Comparison of ENCODE assay signal across 16 mouse cellular contexts in genomic region chr13:98914844-98915212, GRCm38 (mm10). TPM values are rescaled to one million over a fixed set of nuclear protein-coding genes. Genes with fewer than 3 reads are reported as not detected.
DNase-seq lines count a peak whose midpoint lies in the region; ATAC-seq and TF ChIP-seq lines count a peak whose summit lies in the region.
"Had no signal": no experiment of that assay in that cellular context is flagged by ENCODE, and none has a peak within 500 bp of the region (broad histone marks: within the 10 kb centered on the region; RNA-seq: fewer than 3 reads in every experiment).

No protein-coding gene starts in this region.

- H3K9ac ChIP-seq in intestine, postnatal 0 days (ENCODE audit: low read depth, low read length), result no peak overlapping the region
- H3K9ac ChIP-seq in intestine, embryonic 16.5 days (ENCODE audit: low read depth, low read length), result no peak overlapping the region
- no peak overlapping the region for H3K9ac ChIP-seq in midbrain, embryonic 12.5 days (replicated peaks)
- no peak overlapping the region for H3K9ac ChIP-seq in midbrain, embryonic 15.5 days
- H3K9ac ChIP-seq in forebrain, postnatal 0 days, result no peak overlapping the region
- H3K9ac ChIP-seq in stomach, embryonic 16.5 days (ENCODE audit: low read length), result no peak overlapping the region
- H3K9ac ChIP-seq: lung, embryonic 15.5 days had no signal

- peaks cover 17% of the 10 kb centered on the region; the same call in 1 of the 2 replicates for H3K4me1 ChIP-seq in intestine, postnatal 0 days (replicated peaks; ENCODE audit: control insufficient read depth, insufficient read depth, low read length)
- H3K4me1 ChIP-seq in intestine, embryonic 16.5 days (ENCODE audit: control insufficient read depth, insufficient read depth, low read length), result peaks cover 31% of the 10 kb centered on the region
- H3K4me1 ChIP-seq in midbrain, embryonic 12.5 days, result peaks cover 50% of the 10 kb centered on the region
- peaks cover 50% of the 10 kb centered on the region for H3K4me1 ChIP-seq in midbrain, embryonic 15.5 days
- peaks cover 36% of the 10 kb centered on the region for H3K4me1 ChIP-seq in forebrain, postnatal 0 days (ENCODE audit: insufficient read depth)
- peaks cover 39% of the 10 kb centered on the region for H3K4me1 ChIP-seq in stomach, embryonic 16.5 days (ENCODE audit: control insufficient read depth, insufficient read depth, low read length)

- 0 out of 2 replicates have a peak, but pooled peaks cover 3% of the 10 kb centered on the region for H3K36me3 ChIP-seq in intestine, postnatal 0 days (ENCODE audit: control insufficient read depth, insufficient read depth)
- no peaks in the 10 kb centered on the region for H3K36me3 ChIP-seq in intestine, embryonic 16.5 days (ENCODE audit: control insufficient read depth, insufficient read depth, low read length)
- peaks cover 17% of the 10 kb centered on the region for H3K36me3 ChIP-seq in midbrain, embryonic 12.5 days
- no peaks in the 10 kb centered on the region for H3K36me3 ChIP-seq in midbrain, embryonic 15.5 days (replicated peaks)
- H3K36me3 ChIP-seq in forebrain, postnatal 0 days (ENCODE audit: insufficient read depth), result no peaks in the 10 kb centered on the region
- H3K36me3 ChIP-seq in stomach, embryonic 16.5 days (ENCODE audit: control insufficient read depth, insufficient read depth, low read length), result no peaks in the 10 kb centered on the region

- WGBS in intestine, postnatal 0 days, result 45% methylated on average over 5 of the region's 5 CpGs
- 53% methylated on average over 5 of the region's 5 CpGs for WGBS in intestine, embryonic 16.5 days
- WGBS in midbrain, embryonic 12.5 days, result 68% methylated on average over 5 of the region's 5 CpGs
- 63% methylated on average over 5 of the region's 5 CpGs for WGBS in midbrain, embryonic 15.5 days
- WGBS in forebrain, postnatal 0 days, result 22% methylated on average over 5 of the region's 5 CpGs
- 47% methylated on average over 5 of the region's 5 CpGs for WGBS in stomach, embryonic 16.5 days

- H3K27me3 ChIP-seq in intestine, postnatal 0 days (replicated peaks; ENCODE audit: control insufficient read depth, insufficient read depth, low read length), result no peaks in the 10 kb centered on the region
- H3K27me3 ChIP-seq in intestine, embryonic 16.5 days (replicated peaks; ENCODE audit: control insufficient read depth, insufficient read depth, low read length), result no peaks in the 10 kb centered on the region
- H3K27me3 ChIP-seq in midbrain, embryonic 12.5 days, result no peaks in the 10 kb centered on the region
- no peaks in the 10 kb centered on the region for H3K27me3 ChIP-seq in midbrain, embryonic 15.5 days (replicated peaks)
- no peaks in the 10 kb centered on the region for H3K27me3 ChIP-seq in forebrain, postnatal 0 days (ENCODE audit: insufficient read depth, low read length)
- no peaks in the 10 kb centered on the region for H3K27me3 ChIP-seq in stomach, embryonic 16.5 days (ENCODE audit: control insufficient read depth, insufficient read depth, low read length)
- H3K27me3 ChIP-seq: lung, embryonic 15.5 days had no signal

- no peak for TF ChIP-seq CTCF in intestine, postnatal 0 days (IDR thresholded peaks at IDR 0.05; ENCODE audit: low read depth)
- no peak for TF ChIP-seq CTCF in forebrain, postnatal 0 days (IDR thresholded peaks at IDR 0.05; ENCODE audit: low read depth)

- no peak for ATAC-seq in intestine, postnatal 0 days
- ATAC-seq in intestine, embryonic 16.5 days, result no peak
- ATAC-seq in midbrain, embryonic 12.5 days (ENCODE audit: low FRiP score, low read depth), result no peak
- ATAC-seq in midbrain, embryonic 15.5 days (replicated peaks), result no peak
- ATAC-seq in forebrain, postnatal 0 days, result peak; percentile 36; the same call in 1 of the 2 replicates
- ATAC-seq in stomach, embryonic 16.5 days (ENCODE audit: insufficient read depth, low FRiP score), result no peak

- DNase-seq in forebrain, postnatal 0 days, result no peak
- DNase-seq in heart, adult 8-10 months (ENCODE audit: low spot score), result no peak
- DNase-seq: adrenal gland, adult 2 months; cerebellum, adult 11-12 months; cerebellum, postnatal 36 days; heart, postnatal 4 days; kidney, postnatal 4 days; layer of hippocampus, postnatal 36 days had no signal

- no peak overlapping the region for H3K4me2 ChIP-seq in intestine, postnatal 0 days (replicated peaks; ENCODE audit: low read depth)
- no peak overlapping the region for H3K4me2 ChIP-seq in intestine, embryonic 16.5 days (ENCODE audit: low read depth, low read length)
- H3K4me2 ChIP-seq in midbrain, embryonic 12.5 days (replicated peaks), result no peak overlapping the region
- H3K4me2 ChIP-seq in midbrain, embryonic 15.5 days, result no peak overlapping the region
- H3K4me2 ChIP-seq in forebrain, postnatal 0 days (ENCODE audit: low read depth), result no peak overlapping the region
- H3K4me2 ChIP-seq in stomach, embryonic 16.5 days (ENCODE audit: low read depth, low read length), result no peak overlapping the region
- H3K4me2 ChIP-seq: heart, embryonic 11.5 days; lung, embryonic 15.5 days had no signal

- H3K27ac ChIP-seq in intestine, postnatal 0 days (ENCODE audit: low read depth, low read length), result peak overlapping the region; percentile 22; the same call in 1 of the 2 replicates
- no peak overlapping the region for H3K27ac ChIP-seq in intestine, embryonic 16.5 days (ENCODE audit: low read length)
- peak overlapping the region; percentile 22; the same call in 1 of the 2 replicates for H3K27ac ChIP-seq in midbrain, embryonic 12.5 days (replicated peaks)
- no peak overlapping the region for H3K27ac ChIP-seq in midbrain, embryonic 15.5 days
- H3K27ac ChIP-seq in forebrain, postnatal 0 days (ENCODE audit: low read depth, low read length), result 0 out of 2 replicates have a peak overlapping the region, but pooled peaks have one; percentile 59
- peak overlapping the region; percentile 25; the same call in 1 of the 2 replicates for H3K27ac ChIP-seq in stomach, embryonic 16.5 days (ENCODE audit: low read length)

- no peaks in the 10 kb centered on the region for H3K9me3 ChIP-seq in intestine, postnatal 0 days (ENCODE audit: control insufficient read depth)
- no peaks in the 10 kb centered on the region for H3K9me3 ChIP-seq in intestine, embryonic 16.5 days (ENCODE audit: control insufficient read depth, low read length)
- H3K9me3 ChIP-seq in midbrain, embryonic 12.5 days, result no peaks in the 10 kb centered on the region
- H3K9me3 ChIP-seq in midbrain, embryonic 15.5 days, result no peaks in the 10 kb centered on the region
- H3K9me3 ChIP-seq in forebrain, postnatal 0 days (ENCODE audit: low read length), result no peaks in the 10 kb centered on the region
- H3K9me3 ChIP-seq in stomach, embryonic 16.5 days (replicated peaks; ENCODE audit: control insufficient read depth, low read length), result no peaks in the 10 kb centered on the region
- H3K9me3 ChIP-seq: G1E; lung, embryonic 15.5 days had no signal

- no peak overlapping the region for H3K4me3 ChIP-seq in intestine, postnatal 0 days (ENCODE audit: low read depth, low read length)
- H3K4me3 ChIP-seq in intestine, embryonic 16.5 days (ENCODE audit: low read length), result no peak overlapping the region
- no peak overlapping the region for H3K4me3 ChIP-seq in midbrain, embryonic 12.5 days
- H3K4me3 ChIP-seq in midbrain, embryonic 15.5 days, result no peak overlapping the region
- H3K4me3 ChIP-seq in forebrain, postnatal 0 days (ENCODE audit: low read depth, low read length), result no peak overlapping the region
- H3K4me3 ChIP-seq in stomach, embryonic 16.5 days (replicated peaks; ENCODE audit: low read length), result no peak overlapping the region
- H3K4me3 ChIP-seq: lung, embryonic 15.5 days had no signal

RNA-seq across cellular contexts. Expression of gene Tnpo1, which starts 11.4 kb away (rescaled TPM):
- polyA plus RNA-seq in intestine, postnatal 0 days (2015; fragmentation: Nextera tagmentation; extraction: Ambion mirVana), result 24.3 and 24.5 TPM in 2 replicates
- 49.7 and 50.7 TPM in 2 replicates for polyA plus RNA-seq in intestine, embryonic 16.5 days (2015; fragmentation: Nextera tagmentation; extraction: Ambion mirVana)
- 86.9 and 93.2 TPM in 2 replicates for polyA plus RNA-seq in midbrain, embryonic 12.5 days (2016; fragmentation: Nextera tagmentation; extraction: Ambion mirVana)
- 51.3 and 53.9 TPM in 2 replicates for polyA plus RNA-seq in midbrain, embryonic 15.5 days (2015; fragmentation: Nextera tagmentation; extraction: Ambion mirVana)
- total RNA-seq in forebrain, postnatal 0 days (2014; rRNA removed), result 70.6 and 73.5 TPM in 2 replicates
- 15.1 and 16.2 TPM in 2 replicates for polyA plus RNA-seq in forebrain, postnatal 0 days (2015; fragmentation: Nextera tagmentation; extraction: Ambion mirVana)
- 50.9 and 58.3 TPM in 2 replicates for polyA plus RNA-seq in stomach, embryonic 16.5 days (2015; fragmentation: Nextera tagmentation; extraction: Ambion mirVana)
- total RNA-seq in heart, adult 8-10 months (2022), result 10 to 100 TPM; 60.0 to 73.3 (median 64.3) TPM

Comparison
In these comparisons a context has a peak if more than half of its experiments do, and no peak if none do; other contexts are left out.
1. H3K27ac ChIP-seq: peak in intestine, postnatal 0 days (single experiment), midbrain, embryonic 12.5 days (single experiment), forebrain, postnatal 0 days (single experiment) and stomach, embryonic 16.5 days (single experiment); none in intestine, embryonic 16.5 days (single experiment) and midbrain, embryonic 15.5 days (single experiment).